Mouse (Mus musculus): ENCODE measurements around the gene Gm11444. TPM values are rescaled to one million over a fixed set of nuclear protein-coding genes. Genes with fewer than 3 reads are reported as not detected.

The Gm11444 gene
- total RNA-seq, 1 experiment = not detected

GRCm38 (mm10) chr11:85844144-85844965, 5.8 kb downstream of the Gm11444 start:
- in situ Hi-C loops (cut with MboI; ENCODE audit: low sequenced_read_pairs in 2 of 2, unreplicated experiment in 2 of 2) = loop anchor here in 1 of 2 experiments (5.0 kb wide), 1 partner anchor 43 kb away; the partner anchor contains the start of gene Tbx4
- peak overlapping the region; percentile 69 to 78 for H3K4me3 ChIP-seq (ENCODE audit: insufficient read depth in 1 of 2, low read depth in 1 of 2, low read length in 2 of 2, poor library complexity in 1 of 2, severe bottlenecking in 1 of 2)
- peak; percentile 79 for DNase-seq (ENCODE audit: low read depth, low spot score)
- no peak overlapping the region for H3K27ac ChIP-seq (ENCODE audit: insufficient read depth, low read depth, low read length, poor library complexity, severe bottlenecking)
- H3K9me3 ChIP-seq (ENCODE audit: control insufficient read depth, insufficient read depth, low read depth, low read length) = no peaks in the 10 kb centered on the region
- H3K36me3 ChIP-seq (ENCODE audit: control insufficient read depth, insufficient read depth, low read length, poor library complexity, severe bottlenecking) = no peaks in the 10 kb centered on the region
- peaks cover 0 to 2% of the 10 kb centered on the region in 2 experiments; a peak in 1 of 4 replicates for H3K4me1 ChIP-seq (ENCODE audit: control insufficient read depth in 2 of 2, insufficient read depth in 2 of 2, low read length in 2 of 2, poor library complexity in 1 of 2)
- peak overlapping the region; percentile 57 for H3K9ac ChIP-seq (ENCODE audit: insufficient read depth, low read depth, low read length, poor library complexity, severe bottlenecking)
- TF ChIP-seq ZC3H11A (IDR thresholded peaks at IDR 0.05; ENCODE audit: borderline replicate concordance, low read depth, low read length) (peak; percentile 83), HCFC1 (IDR thresholded peaks at IDR 0.05; ENCODE audit: borderline replicate concordance, insufficient read depth, low read length) (no peak)

DNA sequence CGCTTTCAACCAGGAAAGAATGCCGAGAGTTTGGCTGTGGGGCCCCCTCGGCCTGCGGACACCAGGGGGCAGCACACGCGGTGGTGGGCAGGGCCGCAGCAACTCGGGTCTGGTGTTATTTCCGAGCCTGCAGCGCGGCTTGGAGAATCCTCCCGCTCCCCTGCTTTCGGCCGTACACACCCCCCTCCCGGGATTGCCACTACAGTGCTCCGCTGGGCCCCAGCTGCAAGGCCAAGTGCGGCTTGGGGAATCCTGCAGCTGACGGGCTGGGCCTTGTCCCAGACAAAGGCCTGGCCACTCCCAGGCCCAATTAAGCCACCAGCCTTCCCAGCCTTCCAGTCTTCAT, 6.8 kb downstream of the Gm11444 start:
- peak overlapping the region; percentile 69 to 78 for H3K4me3 ChIP-seq (ENCODE audit: insufficient read depth in 1 of 2, low read depth in 1 of 2, low read length in 2 of 2, poor library complexity in 1 of 2, severe bottlenecking in 1 of 2)
- no peaks in the 10 kb centered on the region for H3K9me3 ChIP-seq (ENCODE audit: control insufficient read depth, insufficient read depth, low read depth, low read length)
- H3K4me1 ChIP-seq (ENCODE audit: control insufficient read depth in 2 of 2, insufficient read depth in 2 of 2, low read length in 2 of 2, poor library complexity in 1 of 2) = peaks cover 0 to 2% of the 10 kb centered on the region in 2 experiments; a peak in 1 of 4 replicates
- in situ Hi-C loops (cut with MboI; ENCODE audit: low sequenced_read_pairs in 2 of 2, unreplicated experiment in 2 of 2) = loop anchor here in 1 of 2 experiments (5.0 kb wide), 1 partner anchor 44 kb away; the partner anchor contains the start of gene Tbx4
- no peaks in the 10 kb centered on the region for H3K36me3 ChIP-seq (ENCODE audit: control insufficient read depth, insufficient read depth, low read length, poor library complexity, severe bottlenecking)
- TF ChIP-seq ZNF384 (IDR thresholded peaks at IDR 0.05; ENCODE audit: low read depth, low read length) (no peak), CHD2 (IDR thresholded peaks at IDR 0.05; ENCODE audit: low read depth, low read length) (no peak), HCFC1 (IDR thresholded peaks at IDR 0.05; ENCODE audit: borderline replicate concordance, insufficient read depth, low read length) (no peak; the same call in 1 of the 2 replicates), ZC3H11A (IDR thresholded peaks at IDR 0.05; ENCODE audit: borderline replicate concordance, low read depth, low read length) (no peak), MAFK (IDR thresholded peaks at IDR 0.05; ENCODE audit: insufficient read depth, low read depth, low read length) (no peak)
- H3K9ac ChIP-seq (ENCODE audit: insufficient read depth, low read depth, low read length, poor library complexity, severe bottlenecking) = no peak overlapping the region
- no peak for DNase-seq (ENCODE audit: low read depth, low spot score)
- H3K27ac ChIP-seq (ENCODE audit: insufficient read depth, low read depth, low read length, poor library complexity, severe bottlenecking) = no peak overlapping the region

- Histone ChIP-seq H3K4me3 (ENCODE audit: insufficient read depth in 1 of 2, low read depth in 1 of 2, low read length in 2 of 2, poor library complexity in 1 of 2, severe bottlenecking in 1 of 2) (peak overlapping the region; percentile 69 to 78; a peak in 2 of 4 replicates), H3K9ac (ENCODE audit: insufficient read depth, low read depth, low read length, poor library complexity, severe bottlenecking) (no peak overlapping the region), H3K4me1 (ENCODE audit: control insufficient read depth in 2 of 2, insufficient read depth in 2 of 2, low read length in 2 of 2, poor library complexity in 1 of 2) (peaks cover 0 to 4% of the 10 kb centered on the region in 2 experiments; a peak in 1 of 4 replicates), H3K9me3 (ENCODE audit: control insufficient read depth, insufficient read depth, low read depth, low read length) (no peaks in the 10 kb centered on the region), H3K27ac (ENCODE audit: insufficient read depth, low read depth, low read length, poor library complexity, severe bottlenecking) (no peak overlapping the region), H3K36me3 (ENCODE audit: control insufficient read depth, insufficient read depth, low read length, poor library complexity, severe bottlenecking) (no peaks in the 10 kb centered on the region)
- no peak for TF ChIP-seq ZC3H11A (IDR thresholded peaks at IDR 0.05; ENCODE audit: borderline replicate concordance, low read depth, low read length)
- TF ChIP-seq MAFK (IDR thresholded peaks at IDR 0.05; ENCODE audit: insufficient read depth, low read depth, low read length) = no peak
- no peak for TF ChIP-seq HCFC1 (IDR thresholded peaks at IDR 0.05; ENCODE audit: borderline replicate concordance, insufficient read depth, low read length)
- no peak for TF ChIP-seq CHD2 (IDR thresholded peaks at IDR 0.05; ENCODE audit: low read depth, low read length)
- no peak for TF ChIP-seq ZNF384 (IDR thresholded peaks at IDR 0.05; ENCODE audit: low read depth, low read length)
- no peak for DNase-seq (ENCODE audit: low read depth, low spot score)
- in situ Hi-C loops (cut with MboI; ENCODE audit: low sequenced_read_pairs in 2 of 2, unreplicated experiment in 2 of 2) = loop anchor here in 1 of 2 experiments (5.0 kb wide), 1 partner anchor 45 kb away; the partner anchor contains the start of gene Tbx4
Measured at GRCm38 (mm10) chr11:85842596-85843346, 7.4 kb downstream of the Gm11444 start.

- H3K9ac ChIP-seq (ENCODE audit: insufficient read depth, low read depth, low read length, poor library complexity, severe bottlenecking) = peak overlapping the region; percentile 25; the same call in 1 of the 2 replicates
- H3K9me3 ChIP-seq (ENCODE audit: control insufficient read depth, insufficient read depth, low read depth, low read length) = no peaks in the 10 kb centered on the region
- H3K4me1 ChIP-seq (ENCODE audit: control insufficient read depth in 2 of 2, insufficient read depth in 2 of 2, low read length in 2 of 2, poor library complexity in 1 of 2) = peaks cover 0 to 6% of the 10 kb centered on the region in 2 experiments; a peak in 1 of 4 replicates
- H3K27ac ChIP-seq (ENCODE audit: insufficient read depth, low read depth, low read length, poor library complexity, severe bottlenecking) = no peak overlapping the region
- no peak for TF ChIP-seq HCFC1 (IDR thresholded peaks at IDR 0.05; ENCODE audit: borderline replicate concordance, insufficient read depth, low read length)
- no peak for DNase-seq (ENCODE audit: low read depth, low spot score)
- H3K4me3 ChIP-seq (ENCODE audit: insufficient read depth in 1 of 2, low read depth in 1 of 2, low read length in 2 of 2, poor library complexity in 1 of 2, severe bottlenecking in 1 of 2) = peak overlapping the region; percentile 42 to 43
- H3K36me3 ChIP-seq (ENCODE audit: control insufficient read depth, insufficient read depth, low read length, poor library complexity, severe bottlenecking) = no peaks in the 10 kb centered on the region
- in situ Hi-C loops (cut with MboI; ENCODE audit: low sequenced_read_pairs in 2 of 2, unreplicated experiment in 2 of 2) = loop anchor here in 1 of 2 experiments (5.0 kb wide), 1 partner anchor 45 kb away; the partner anchor contains the start of gene Tbx4
Measured at GRCm38 (mm10) chr11:85841980-85842379, 8.2 kb downstream of the Gm11444 start.
